Mouse (Mus musculus) thymus, postnatal 14 days (tissue): ENCODE data around the gene Irs3.
A peak's percentile ranks its signal among the peaks of the same experiment; 100 is the strongest.

ENCODE experiments used
- DNase-seq: peaks from one replicate; pipeline ENCODE4 v3.0.0; 2021

Irs3 gene

DNA sequence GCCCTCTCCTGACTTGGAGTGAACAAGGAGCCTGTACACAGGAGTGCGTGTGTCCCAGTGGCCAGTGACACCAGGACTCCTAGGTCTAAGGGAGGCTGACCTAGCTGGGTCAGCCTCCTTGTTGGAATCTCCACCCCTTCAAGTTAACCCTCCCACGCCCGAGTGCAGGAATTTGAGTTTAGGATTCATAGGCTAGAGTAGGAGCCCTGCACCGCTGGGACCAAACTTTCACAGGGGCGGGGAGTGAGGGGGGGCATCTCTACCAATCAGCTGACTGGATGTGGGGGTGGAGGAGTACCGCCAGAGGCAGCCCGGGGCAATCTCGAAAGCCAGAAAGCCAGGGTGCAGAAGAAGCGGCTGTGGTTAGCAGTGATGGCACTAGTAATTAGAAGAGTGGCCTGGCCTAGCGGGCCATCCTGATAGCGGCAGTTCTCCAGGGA, at the start of gene Irs3:
Irs3 (minus strand) TSS at position 63 of the 440 bp plus-strand sequence.
- DNase-seq: no peak

DNA sequence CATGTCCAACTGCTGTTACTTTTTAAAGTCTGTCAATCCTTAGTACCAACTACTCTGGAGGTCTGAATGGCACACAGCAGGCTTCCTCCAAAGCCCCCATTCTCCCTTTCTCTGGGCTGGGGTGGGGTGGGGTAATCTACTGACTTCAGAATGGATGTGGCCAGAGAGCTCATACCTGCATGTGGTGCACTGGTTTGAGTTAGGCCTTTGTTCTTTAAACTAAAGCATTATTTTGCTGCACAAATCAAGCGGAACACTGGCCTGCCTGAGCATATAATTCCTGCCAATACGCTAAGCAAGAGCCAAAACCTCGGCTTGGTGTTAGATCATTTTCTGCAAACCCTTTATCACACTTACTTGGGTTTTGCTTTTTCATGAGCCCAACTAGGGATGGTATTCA, 49.3 kb upstream of the Irs3 start:
- DNase-seq: no peak

DNA sequence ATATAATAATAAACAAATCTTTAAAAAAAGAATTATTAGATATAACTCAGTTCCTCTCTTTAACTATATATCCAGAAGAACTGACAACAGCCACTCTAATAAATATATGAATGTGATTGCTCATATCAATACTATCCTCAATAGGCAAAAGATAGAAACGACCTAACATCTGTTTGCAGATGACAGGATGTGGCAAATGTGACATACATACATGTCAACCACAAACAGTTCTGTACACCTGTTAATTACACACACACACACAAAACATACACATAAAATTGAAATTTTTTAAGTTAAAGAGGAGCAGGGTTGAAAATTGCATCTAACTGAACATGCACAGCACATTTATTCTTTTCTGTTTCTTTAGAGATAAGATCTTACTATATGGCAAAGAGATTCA, 46.4 kb upstream of the Irs3 start:
- DNase-seq: peak; percentile 42

DNA sequence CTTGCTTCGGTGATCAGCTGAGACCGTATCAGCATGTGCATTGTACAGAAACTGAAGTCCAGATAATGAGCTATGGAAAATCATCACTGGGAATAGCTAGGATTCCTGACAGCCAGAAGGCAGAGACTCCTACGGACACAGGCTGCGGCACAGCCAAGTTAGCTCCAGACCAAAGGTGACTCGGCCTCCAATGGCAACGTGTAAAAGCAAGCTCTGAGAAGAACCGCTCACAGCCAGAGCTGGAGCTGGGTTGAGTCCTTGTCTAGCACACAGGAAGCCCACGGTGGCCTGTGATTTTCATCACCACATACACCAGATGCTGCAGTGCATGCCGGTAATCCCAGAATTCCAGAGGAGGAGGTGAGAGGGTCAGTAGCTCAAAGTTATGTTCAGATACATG, 45.0 kb upstream of the Irs3 start:
- no peak for DNase-seq

DNA sequence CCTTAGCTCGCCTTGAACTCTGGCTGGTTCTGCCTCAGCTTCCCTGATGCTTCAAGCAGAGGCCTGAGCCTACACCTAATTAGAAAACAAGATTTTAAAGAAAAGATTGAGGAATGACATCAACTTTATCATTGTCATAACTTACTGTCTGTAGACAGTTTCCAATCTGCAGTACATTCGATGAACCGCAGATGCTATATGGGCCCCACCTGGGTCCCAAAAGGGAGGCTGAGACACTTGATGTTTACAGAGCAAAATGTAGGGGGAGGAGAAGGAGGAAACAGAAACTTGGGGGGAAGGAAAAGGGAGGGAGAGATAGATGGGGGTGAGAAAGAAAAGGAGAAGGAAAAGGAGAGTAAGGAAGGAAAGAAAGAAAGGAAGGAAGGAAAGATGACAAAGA, 44.5 kb upstream of the Irs3 start:
- peak; percentile 66 for DNase-seq

DNA sequence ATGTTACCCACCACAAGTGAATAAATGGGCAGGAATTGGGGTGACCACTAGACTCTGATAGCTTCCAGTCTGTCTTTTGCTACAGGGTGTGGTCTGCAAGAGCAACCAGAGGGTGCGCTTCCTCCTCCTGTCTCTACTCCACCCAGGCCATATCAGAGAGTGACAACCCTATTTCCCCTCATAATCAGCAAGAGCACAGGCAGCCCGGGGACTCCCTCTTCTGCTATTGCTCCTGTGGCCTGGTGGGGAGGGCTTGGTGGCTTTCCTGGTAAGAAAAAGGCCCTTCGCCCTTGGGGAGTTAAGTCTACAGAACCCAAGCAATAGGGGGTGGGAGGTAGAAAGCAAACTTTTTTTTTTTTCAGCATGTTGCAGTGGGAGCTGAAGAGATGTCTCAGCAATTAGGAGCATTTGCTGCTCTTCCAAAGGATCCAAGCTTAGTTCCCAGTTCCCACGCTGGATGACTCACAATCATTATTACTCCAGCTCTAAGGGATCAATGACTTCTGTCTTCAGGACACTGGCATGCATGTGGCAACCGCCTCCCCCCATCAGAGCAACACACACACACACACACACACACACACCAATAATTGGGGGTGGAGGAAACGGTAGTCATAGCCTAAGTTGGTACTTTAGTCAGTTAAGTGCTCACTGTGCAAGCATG, 40.7 kb upstream of the Irs3 start:
- peak; percentile 64 for DNase-seq

DNA sequence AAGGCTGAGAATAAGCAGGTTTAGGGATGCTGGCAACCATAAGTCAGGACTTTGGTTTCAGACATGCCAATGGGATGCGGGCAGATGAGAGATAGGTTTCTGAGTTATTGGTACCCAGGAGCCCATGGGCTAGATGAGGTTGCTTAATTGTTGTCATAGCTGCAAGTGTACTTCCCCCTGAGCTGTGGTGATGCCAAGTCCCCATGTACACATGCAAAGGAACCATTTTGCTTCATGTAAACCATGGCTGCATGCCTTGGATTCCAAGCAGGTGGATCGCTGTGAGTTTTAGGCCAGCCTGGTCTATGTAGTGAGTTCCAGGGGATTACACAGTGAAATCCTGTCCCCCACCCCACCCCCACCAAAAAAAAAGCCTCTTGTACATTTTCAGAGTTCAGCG, 40.1 kb upstream of the Irs3 start:
- DNase-seq: no peak

DNA sequence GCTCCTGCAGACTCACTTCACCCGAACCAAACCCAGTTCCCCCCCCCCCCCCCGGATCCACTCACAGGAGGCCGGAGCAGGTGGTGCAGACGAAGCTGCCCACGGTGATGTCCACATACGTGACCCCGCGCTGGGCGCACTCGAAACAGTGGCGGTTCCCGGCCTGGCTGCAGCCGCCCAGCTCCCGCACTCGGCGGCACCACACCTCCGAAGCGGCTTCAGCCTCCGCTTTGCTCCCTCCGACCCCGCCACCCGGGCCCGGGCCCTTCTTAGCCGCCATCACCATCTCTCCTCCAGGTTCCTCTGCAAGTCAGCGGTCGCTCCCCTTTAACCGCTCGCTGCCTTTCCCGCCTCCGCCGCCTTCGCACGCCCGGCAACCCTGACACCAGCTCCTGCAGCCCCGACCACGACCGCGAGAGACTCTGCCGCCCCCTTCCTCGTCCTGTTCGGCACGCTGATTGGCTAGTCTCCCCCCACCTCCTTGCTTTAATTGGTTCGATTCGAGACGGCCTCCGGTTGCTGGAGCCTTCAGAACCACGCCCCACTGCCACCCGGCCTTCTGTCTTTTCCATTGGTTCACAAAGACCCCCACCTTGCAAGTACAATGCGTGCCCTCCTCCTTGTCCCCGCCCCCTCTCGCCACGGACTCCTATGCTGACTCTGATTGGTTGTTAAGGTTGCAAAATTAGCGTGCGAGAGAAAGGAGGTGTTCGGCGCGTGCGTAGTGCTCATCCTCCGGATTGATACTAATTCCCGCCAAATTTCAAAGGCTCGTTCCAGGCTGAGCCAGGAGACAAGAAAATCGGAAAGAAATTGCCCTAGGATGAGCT, 39.0 kb upstream of the Irs3 start, which contains the start of gene Agfg2:
Agfg2 (minus strand) TSS at position 433 of the 830 bp plus-strand sequence.
- peak; percentile 99 for DNase-seq

DNA sequence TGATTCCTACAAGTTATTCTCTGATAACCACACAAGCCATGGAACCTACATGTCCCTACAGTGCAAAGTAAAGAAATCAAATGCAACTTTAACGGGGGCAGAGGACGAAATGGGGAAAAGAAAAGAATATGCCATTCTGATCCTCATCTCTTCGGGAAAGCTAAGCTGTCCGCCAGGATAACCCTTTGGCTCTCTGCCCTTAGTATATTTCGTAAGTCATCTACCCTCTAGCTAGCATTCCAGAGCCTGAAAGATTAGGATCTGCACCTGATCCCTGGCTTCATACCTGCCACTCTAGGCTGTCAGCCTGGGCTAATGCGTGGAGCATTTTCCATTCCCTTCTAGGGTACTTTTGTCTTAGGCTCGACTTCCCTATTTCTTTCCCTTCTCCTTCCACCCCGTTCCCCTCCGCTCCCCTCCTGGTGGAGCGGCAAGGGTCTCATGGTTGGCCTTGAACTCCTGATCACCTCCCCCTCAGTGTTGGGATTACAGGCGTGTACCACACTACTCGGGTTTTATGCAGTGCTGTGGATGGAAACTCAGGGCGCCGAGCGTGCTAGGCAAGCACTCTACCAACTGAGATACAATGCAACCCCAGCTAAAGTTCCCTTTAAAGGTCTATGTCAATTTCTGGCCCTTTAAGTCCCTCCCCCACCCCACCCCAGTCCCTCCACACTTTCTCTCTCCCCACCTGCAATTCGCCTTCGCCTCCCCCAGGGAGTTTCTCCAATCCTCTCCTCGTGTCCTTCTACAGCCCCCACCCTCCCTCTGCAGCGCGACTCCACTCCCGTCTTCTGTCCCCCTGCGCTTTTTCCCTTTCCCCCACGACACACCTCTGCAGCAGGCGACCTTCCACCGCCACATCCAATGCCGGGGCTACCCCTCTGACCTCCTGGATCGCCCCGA, 38.1 kb upstream of the Irs3 start:
- DNase-seq: peak; percentile 56

DNA sequence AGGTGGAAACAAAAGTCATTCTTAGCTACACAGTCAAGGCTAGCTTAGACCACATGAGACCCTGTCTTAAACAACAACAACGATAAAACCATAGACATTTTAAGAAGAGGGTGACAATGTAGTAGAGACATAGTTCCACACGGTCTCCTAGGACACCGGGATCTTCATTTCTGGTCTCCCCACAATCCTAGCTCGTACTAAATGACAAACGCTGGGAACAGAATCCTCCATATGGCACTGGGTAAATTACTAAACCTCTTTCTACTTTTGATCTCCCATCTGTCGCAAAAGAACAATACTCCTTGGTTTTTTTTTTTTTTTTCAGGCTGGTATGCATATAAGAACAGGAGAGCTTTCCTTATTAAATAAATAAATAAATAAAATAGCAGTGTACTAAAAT, 37.0 kb upstream of the Irs3 start:
- DNase-seq: no peak

DNA sequence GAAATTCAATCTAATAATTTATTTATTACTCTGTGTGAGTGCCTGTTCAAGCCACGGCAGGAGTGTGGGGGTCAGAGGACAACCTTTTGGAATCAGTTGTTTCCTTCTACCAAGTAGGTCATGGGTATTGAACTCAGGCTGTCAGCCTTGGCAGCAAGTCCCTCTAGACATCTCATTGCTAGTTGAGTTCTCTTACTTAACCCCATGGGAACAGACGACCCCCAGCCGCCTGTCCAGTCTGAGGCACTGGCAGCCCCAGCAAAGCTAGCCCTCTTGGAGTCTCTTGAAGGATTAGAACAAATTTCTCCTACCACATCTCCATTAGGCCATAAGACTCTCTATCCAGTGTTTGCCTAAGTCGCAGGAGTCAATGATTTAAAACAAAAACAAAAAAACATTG, 34.2 kb upstream of the Irs3 start:
- DNase-seq: no peak

DNA sequence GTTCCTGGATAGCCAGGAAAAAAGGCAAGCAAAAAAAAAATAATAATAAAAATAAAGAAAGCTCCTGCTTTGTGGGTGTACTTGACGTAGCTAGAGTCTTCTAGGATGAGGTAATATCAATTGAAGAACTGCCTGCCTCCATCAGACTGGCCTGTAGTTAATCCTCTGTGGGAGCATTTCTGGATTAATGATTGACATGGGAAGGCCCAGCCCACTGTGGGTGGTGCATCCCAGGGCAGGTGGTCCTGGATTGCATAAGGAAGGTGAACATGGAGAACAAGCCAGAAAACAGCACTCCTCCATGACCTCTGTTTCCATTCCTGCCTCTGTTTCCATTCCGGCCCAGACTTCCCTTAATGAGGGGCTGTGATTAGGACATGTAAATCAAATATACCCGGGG, 33.2 kb upstream of the Irs3 start:
- DNase-seq: no peak

DNA sequence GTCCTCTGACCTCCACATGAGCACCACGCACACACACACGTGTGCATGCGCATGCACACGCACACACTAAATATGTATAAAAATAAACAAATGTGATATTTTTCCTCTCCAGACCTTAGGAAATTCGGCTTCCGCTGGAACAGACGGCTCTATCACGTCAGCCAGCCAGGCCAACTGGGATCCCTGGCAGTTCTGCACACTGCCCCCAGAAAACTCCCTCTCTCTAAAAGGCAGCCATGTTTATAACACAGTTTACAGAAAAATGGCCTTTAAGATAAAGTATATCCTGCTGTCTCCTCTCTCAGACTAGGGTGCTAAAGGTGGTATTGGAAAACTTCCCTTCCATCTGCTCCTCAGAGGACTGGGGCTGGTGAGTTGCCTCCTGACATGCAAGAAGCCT, 32.3 kb upstream of the Irs3 start:
- DNase-seq: no peak

DNA sequence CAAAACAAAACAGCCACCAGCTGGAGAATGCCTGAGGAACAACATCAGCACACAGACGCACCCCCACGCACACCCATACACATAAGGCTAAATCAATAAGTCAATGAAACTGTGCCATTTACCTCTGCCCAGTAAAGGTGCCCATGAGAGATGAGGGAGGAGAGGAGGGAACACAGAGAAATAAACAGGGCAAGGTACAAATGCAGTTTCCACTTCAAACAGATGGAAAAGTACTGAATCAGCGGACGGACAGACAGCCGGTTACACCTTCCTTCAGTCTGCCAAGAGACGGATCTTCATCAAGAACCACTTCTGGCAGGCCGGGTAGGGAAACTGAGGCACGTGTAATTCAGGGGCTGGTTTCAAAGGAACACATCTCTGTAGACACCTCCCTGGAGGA, 29.3 kb upstream of the Irs3 start:
- DNase-seq: no peak

DNA sequence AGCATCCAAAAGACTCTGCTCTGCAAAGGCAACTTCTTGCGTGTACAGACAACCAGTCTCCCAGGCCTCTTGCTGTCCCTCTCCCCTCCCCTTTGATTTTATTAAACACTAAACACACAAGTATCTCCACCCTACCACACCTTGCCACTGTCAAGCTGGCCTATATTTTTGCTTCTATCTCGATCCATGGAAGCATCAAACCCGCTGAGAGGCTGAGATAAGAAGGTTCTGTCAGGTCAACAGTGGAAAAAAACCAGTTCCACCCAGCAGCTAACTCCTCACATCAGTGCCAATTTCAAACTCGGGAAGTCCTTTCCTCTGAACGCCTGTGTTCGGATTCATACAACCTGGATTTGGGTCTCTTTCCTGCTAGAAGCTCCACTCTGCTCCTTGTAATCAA, 27.5 kb upstream of the Irs3 start:
- DNase-seq: no peak

DNA sequence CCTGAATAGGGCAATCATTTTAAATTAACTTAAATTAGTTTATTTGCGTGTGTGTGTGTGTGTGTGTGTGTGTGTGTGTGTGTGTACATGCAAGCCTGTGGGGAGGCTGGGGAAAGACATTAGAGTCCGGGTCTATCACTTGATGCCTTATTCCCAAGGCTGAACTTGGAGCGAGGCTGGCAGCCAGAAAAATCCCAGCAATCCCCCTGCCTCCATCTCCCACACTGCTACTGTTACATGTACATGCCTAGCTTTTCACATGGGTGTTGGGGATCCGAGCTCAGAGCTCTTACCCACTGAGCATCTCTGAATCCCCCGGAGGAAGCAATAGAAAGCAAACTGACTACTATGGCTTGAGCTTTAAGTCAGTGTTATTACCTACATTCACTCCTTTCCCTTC, 26.8 kb upstream of the Irs3 start:
- DNase-seq: no peak

DNA sequence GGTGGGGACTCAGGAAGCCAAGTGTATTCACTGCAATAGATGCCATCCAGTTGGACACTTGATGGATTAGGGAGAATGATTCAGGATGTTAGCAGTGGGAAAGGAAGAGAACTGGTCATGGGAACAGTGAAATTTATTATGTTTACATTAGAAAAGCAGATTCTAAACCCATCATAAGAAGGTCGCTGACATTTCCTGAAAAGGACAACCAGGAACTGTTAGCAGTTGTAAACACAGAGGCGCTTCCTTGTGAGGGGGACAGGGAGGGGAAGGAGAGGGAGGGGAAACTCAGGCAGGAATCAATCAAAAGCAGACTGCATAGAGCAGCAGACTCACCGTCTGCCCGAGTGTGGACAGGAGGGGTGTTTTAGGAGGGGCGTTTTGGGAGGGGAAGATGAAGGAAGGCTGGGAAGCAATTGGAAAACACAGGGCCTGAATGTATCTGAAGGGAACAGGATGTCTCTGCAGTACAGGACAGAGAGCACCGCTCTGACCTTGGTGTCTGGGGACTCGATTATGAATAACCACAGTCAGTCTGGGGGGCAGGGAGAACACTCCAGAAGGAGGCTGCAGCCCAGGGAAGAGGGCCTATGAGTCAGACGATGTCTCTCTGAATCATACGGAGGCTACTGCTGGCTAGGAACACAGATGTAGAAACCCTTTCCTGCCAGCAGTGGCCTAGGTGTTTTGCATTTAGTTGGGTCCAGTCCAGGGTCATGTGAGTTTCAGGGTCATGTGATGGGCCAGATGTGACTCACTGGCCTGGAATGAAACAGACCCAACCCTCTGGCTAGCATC, 26.1 kb upstream of the Irs3 start:
- DNase-seq: no peak

DNA sequence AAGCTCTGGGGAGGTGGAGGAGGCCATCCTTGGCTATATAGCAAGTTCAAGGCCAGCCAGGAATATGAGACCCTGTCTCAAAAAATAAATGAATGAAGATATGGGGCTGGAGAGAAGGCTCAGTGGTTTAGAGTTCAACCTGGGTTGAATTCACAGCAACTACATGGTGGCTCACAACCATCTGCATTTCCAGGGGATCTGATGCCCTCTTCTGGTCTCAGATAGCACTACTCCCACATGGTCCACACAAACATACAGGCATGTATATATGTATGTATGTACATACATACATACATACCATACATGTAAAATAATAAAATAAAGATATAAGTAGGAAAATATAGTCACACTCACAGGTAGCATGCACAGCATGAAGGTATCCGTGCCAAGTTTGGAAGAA, 24.7 kb upstream of the Irs3 start:
- peak; percentile 57 for DNase-seq

DNA sequence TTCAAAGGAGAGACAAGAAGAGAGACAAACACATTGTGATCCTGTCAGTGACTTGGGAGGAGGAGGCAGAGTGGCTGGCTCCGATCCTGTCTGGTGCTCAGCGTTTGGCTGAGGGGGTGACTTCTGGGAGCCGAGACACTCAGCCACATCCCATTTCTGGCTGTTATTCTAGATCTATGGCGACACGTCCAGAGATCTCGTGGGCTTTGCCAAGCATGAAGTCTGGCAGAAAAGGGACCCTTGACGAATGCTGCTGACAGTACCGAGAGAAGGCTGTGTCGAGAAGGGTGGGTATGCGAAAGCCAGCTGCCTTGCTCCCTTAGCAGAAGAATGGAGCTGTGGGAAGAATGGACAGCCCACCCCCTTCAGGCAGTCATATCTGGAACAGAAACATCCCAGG, 23.5 kb upstream of the Irs3 start:
- no peak for DNase-seq

DNA sequence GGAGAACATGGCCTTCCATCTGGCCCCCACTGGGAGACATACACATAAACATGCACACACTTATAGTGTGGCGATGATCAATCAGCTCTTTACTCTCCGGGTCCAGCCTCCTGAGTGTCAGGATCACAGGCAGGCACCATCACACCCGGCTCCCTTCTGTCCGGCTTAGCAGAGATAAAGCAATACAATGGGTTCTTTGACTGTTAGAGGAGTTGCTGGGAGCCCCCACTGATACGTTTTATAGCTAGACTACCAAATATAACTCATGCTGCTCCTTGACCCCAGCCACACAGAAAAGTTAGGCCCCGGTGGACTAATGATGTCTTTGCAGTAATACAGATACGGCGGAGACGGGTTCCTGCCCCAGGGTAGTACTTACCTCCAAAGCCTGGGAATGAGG, 17.5 kb upstream of the Irs3 start:
- no peak for DNase-seq

DNA sequence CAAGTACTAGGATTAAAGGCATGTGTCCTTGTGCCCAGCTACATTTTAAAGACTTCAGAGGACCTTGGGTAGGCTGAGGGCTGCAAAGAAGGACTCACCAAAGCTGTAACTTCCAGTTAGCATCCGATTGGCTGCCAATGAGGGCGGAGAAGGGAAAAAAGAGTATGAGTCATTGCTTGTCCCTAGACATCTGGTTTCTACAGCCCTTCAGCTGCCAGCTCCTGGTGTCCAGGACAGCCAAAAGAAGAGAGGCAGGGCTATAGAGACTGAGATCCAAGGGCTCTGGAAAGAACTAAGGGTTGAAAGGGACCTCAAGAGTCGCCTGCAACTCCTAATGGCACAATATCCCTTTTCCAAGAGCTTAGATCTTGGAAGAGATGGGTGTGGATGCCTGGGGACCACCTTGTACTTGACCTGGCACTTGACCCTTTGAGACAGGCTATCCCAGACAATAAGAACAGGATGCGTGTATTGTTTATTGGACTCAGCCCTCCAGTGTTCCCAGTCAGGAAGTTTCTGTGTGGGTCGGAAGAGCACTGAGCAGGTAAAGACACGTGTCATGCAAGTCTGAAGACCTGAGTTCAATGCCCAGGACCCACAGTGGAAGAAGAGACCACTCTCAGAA, 14.7 kb upstream of the Irs3 start:
- DNase-seq: no peak

DNA sequence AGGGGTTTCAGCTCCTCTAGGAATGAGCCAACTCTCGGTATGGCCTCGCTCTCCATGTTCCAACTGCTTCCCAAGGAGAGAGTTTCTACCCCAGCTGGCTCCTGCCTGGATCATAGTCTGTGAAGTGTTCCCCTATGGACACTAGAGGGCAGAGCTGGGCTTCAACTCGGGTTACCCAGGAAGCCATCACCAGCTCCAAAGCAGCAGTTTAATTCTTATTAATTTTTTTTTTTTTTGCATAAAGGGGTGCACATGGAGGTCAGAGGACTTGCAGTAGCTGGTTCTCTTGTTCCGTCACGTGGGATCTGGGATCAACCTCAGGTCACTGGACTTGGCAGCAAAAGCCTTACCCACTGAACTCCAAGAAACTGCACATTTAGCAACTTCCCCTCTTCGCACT, 11.5 kb upstream of the Irs3 start:
- DNase-seq: peak; percentile 68
